Mouse (Mus musculus) cerebellum, adult (tissue): ENCODE data around the gene Tmem132d.

Experiments used
- ATAC-seq: cut with Nextera tagmentation; 2 replicates; pipeline ENCODE4 v1.9.2; 2017; ENCODE audit warnings: mild to moderate bottlenecking, moderate library complexity, mixed read lengths; ENCODE audit not compliant: insufficient number of reproducible peaks, low FRiP score, low TSS enrichment

Gene Tmem132d

GRCm38 (mm10) chr5:128432916-128433315 lies at the start of gene Tmem132d:
Tmem132d (minus strand) TSS chr5:128433077.
- no peak for ATAC-seq

DNA sequence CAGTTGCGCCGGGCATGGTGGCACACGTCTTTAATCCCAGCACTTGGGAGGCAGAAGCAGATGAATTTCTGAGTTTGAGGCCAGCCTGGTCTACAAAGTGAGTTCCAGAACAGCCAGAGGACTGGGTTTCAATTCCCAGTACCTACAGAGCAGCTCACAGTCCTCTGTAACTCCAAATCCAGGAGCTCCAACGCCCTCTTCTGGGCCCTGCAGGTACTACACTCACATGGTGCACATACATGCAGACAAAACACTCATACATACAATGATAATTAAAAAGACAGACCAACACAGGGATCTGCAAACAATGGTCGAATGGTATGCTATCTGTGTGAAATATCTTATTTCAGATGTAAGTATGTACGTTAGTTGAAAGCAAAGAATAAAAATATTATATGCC lies 47.9 kb upstream of the Tmem132d start:
- no peak for ATAC-seq

- ATAC-seq: no peak
Measured at GRCm38 (mm10) chr5:128475372-128475771, 42.5 kb upstream of the Tmem132d start.

- ATAC-seq: no peak
Measured at GRCm38 (mm10) chr5:128469812-128470211, 36.9 kb upstream of the Tmem132d start.

GRCm38 (mm10) chr5:128464514-128464913 lies 31.6 kb upstream of the Tmem132d start:
- ATAC-seq: no peak

GRCm38 (mm10) chr5:128460605-128461004 lies 27.7 kb upstream of the Tmem132d start:
- ATAC-seq: no peak

DNA sequence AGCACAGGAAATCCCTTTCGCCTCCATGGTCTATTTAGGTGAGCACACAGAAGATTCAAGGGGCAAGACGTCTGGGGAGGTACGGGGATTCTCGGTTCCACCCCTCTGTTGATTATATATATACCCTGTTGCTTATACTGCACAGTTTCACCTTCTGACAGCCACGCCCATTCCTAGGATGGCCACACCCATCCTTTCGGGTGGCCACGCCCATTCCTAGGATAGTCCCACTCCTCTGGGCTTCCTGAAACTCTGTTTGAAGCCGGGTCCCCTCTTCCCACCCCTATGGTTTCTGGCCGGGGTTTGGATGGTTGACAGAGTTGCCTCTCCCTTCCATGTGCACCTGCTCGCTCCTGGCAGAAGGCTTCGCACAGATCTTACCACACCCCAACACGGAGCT lies 22.9 kb upstream of the Tmem132d start:
- no peak for ATAC-seq

DNA sequence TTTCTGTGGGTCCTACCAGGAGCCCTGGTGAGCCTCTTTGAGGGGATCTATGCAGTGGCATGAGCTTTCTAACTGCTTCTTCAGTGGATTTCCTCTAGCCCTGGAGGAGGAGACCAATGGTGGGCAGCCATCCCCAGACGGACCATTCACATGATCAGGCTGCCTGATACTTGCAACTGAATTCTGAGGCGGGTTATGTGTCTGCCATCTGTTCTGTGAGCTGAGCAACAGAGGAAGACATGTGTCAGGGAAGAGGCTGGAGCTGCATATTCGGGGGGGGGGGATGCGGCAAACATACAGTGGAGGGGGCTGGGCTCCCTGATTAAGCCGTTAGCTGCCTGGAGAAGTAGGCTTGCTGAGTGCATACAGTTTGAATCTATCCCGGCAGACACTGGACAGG lies 19.3 kb upstream of the Tmem132d start:
- ATAC-seq: no peak

DNA sequence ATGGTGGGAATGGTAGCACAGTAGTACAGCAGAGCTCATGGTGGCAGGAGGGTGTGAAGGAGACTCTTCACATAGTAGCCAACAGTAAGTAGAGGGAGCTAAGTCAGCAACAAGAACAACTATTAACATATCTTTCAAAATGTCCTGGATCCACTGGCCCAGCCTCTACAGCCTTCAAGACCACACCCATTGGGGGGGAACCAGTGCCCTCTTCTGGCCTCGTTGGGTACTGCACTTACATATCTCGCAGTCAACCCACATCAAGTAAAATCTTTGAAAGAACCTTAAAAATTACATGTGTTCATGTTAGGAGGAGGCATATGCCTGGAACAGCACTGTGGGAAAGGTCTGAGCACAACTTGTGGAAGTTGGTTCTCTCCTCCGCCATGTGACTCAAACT lies 17.9 kb upstream of the Tmem132d start:
- no peak for ATAC-seq

- ATAC-seq: no peak
Measured at GRCm38 (mm10) chr5:128444876-128445275, 12.0 kb upstream of the Tmem132d start.

GRCm38 (mm10) chr5:128443848-128444247 lies 11.0 kb upstream of the Tmem132d start:
- ATAC-seq: no peak

DNA sequence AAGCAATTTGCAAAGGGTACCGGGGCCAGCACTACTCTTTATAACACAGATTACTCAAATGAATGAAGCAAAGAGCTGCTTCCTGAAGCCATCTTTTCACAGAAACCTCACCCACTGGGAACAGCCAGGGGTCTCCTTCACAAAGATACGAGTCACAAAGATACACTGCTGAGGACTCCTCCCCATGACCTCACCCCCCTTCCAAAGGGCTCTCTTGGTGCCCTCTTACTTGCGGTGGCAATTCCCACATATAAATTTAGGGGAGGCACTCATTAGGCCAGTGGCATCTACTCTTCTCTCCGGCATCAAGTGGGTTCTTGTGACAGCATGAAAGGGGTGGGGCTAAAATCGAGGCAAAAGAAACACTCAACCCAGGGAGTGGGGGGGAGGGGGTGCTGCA lies 8.2 kb upstream of the Tmem132d start:
- no peak for ATAC-seq

DNA sequence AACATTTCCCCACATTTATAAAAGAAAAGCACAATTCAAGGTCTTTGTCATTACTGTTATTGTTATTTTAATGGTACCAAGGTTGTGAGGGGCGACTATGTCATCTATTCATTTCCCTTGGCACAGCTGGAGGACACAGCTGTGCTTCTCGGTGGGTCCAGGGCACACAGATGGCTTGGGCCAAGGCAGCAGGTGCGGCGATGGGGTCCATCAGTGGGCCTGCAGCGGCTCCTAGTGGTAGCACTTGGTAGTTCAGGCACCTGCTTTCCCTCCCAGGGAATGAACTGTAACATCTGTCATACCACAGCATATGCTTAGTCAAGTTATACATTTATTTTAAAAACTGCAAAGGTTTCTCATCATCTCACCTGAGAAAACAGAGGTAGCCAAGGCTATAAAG lies 7.0 kb upstream of the Tmem132d start:
- ATAC-seq: no peak

DNA sequence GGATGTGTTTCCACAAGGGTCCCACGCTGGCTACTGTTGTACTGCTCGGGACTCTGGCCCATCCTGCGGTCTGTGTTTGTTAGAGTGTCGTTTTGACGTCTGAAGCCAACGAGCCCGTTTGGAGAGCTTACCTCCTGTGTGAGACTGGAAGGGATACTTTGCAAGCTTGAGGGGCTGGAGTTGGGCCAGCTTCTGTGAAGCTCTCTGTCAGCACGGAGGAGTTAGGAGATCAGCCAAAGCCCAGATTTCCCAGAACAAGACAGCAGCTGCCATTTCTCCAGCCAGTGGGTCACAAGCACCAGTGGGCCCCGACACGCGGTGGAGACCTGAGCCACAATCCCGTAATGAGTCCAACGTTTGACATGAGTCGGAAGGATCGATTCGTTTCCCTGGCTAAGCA lies 5.2 kb upstream of the Tmem132d start:
- ATAC-seq: no peak

DNA sequence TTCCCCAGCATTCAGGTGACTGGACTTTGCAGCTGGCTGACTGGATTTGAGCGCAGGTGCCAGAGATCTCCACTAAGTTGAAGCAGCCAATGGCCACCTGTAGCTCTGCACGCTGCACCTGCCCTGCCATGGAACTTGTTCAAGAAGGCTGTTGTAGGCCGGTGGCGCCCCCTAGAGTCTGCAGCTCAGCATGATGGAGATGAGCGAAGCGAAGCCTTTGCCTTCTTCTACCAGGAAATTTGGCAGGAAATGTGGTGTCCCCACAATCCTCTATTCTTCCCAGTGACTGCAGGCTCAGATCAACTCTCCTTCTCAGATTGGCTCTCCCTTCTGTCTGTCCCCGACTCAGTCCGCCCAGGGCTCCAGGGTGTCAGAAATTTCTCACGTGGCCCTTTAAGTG lies 4.0 kb upstream of the Tmem132d start:
- ATAC-seq: no peak

GRCm38 (mm10) chr5:128435683-128436082 lies 2.8 kb upstream of the Tmem132d start:
- no peak for ATAC-seq

DNA sequence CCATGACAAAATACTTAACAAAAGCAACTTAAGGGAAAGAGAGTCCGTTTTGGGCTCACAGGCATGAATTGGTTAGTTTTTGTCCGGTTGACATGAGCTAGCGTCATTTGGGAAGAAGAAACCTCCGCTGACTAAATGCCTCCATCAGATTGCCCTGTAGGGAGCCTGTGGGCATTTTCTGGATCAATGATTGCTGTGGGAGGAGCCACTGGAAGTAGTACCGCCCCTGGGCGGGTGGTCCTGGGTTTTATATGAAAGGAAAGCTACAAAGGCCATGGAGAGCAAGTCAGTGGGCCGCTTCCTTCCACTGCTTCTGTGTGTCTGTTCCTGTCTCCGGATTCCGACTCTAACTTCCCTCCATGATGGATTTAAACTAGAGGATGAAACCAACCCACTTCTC lies 909 bp upstream of the Tmem132d start:
- no peak for ATAC-seq

DNA sequence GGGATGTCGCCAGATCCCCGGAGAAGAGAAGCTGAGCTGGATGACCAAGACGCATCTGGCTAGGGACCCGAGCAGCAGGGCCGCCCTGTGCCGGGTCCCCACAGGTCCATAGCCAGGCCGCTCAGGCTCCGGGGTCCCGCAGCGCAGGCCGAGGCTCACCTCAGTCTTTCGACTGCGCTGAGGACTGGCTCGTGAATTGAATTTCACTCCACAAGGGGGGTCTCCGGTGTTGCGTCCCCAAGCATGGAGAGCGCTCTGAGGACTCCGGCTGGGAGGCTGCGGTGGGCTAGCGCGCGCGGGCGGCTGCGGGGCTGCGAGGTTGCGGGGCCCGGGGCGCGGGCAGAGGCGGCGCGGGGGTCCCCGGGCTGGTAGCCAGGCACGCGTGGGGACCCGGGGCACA lies 455 bp downstream of the Tmem132d start:
- ATAC-seq: no peak

- ATAC-seq: no peak
Measured at GRCm38 (mm10) chr5:128424636-128425035, 8.2 kb downstream of the Tmem132d start.

DNA sequence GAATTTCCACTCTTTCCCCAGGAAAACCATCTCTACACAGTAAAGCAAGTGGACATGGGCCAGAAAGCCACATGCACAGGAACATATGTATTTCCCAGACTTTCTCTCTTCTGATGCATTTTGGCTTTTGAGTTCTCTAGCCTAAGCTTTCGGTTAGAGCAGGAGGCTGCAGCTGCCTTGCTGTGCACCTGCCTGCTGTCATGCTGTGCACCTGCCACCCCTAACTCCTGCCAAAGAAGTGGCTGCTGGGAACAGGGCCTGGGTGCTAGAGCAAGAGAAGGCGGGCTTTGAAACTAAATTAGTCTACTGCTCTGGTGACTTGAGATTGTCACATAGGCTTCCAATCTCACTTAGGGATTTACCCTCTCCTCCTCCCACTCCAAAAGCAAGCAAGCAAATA lies 8.7 kb downstream of the Tmem132d start:
- no peak for ATAC-seq

DNA sequence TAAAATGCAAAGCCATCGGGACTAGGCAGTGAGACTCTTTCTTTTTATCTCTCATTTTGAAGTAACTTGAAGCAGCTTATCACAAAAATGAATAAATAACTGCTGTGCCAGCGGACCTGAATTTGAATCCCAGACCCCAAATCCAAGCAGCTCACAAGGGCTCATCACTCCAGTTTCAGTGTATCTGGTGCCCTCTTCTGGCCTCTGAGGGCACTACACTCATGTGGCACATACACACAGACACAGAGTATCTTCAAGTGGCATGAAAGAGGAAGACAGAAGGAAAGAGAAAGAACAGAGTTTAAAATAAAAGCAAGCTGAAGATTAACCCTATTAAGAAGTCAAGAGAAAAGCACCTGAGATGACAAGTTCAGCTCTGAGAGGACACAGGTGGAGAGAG lies 10.8 kb downstream of the Tmem132d start:
- no peak for ATAC-seq

DNA sequence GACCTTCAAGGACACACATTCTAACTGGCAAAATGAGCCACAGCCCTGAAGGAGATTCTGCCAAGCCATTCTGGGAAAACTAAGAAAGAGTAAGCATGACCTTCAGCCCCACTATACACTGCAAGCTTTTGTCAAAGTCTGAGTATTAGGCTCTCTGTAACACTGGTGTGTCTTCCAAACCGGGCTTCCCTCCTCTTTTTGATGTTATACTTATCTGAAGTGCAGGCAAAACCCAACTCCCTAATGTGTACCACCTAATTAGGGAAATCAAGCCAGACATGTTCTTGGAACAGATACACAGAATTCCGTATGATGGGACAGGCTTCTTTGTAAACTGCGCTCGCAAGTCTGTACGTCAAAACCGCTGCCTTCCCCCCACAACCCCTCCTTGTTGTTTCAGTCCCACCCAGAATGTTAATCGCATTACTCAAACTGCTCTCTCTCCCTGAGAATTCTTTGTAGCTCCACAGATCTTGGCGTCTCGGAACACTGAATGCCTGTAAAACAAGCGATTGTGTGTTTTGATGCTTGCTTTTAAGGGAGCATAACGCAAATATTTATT lies 14.6 kb downstream of the Tmem132d start:
- ATAC-seq: no peak

DNA sequence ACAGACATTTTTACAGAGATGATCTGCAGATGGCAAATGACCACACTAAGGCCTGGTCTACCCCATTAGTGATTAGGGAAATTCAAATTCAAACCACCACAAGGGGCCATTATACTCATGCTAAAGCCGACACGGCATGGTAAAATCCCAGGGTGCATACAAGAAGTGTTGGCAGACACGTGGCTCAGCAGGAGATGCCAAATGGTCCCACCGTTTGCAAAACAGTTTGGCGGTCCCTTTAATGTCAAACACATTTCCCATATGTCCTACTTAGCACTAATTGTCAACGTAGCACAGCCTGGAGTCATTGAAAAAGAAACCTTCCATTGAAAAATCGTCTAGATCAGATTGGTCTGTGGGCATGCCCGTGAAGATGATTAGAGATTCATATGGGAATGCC lies 18.8 kb downstream of the Tmem132d start:
- ATAC-seq: no peak
